Mouse (Mus musculus) cerebellum, adult 8-10 months (tissue): ENCODE measurements around the gene Camta1.
A peak's percentile ranks its signal among the peaks of the same experiment; 100 is the strongest.

Experiments
- DNase-seq: peaks from one replicate; pipeline ENCODE4 v3.0.0; 2022

Gene Camta1

GRCm38 (mm10) chr4:151506701-151507100, 355.0 kb downstream of the Camta1 start:
- DNase-seq, result no peak

GRCm38 (mm10) chr4:151498481-151499276, 363.0 kb downstream of the Camta1 start:
- DNase-seq, result no peak

- no peak for DNase-seq
These were observed 365.1 kb downstream of the Camta1 start for GRCm38 (mm10) chr4:151496581-151496980.

GRCm38 (mm10) chr4:151495276-151495882, 366.3 kb downstream of the Camta1 start:
- no peak for DNase-seq

GRCm38 (mm10) chr4:151492786-151493185, 368.9 kb downstream of the Camta1 start:
- DNase-seq, result peak; percentile 29

GRCm38 (mm10) chr4:151483977-151484313, 377.7 kb downstream of the Camta1 start:
- no peak for DNase-seq

- peak; percentile 82 for DNase-seq
These were observed 378.2 kb downstream of the Camta1 start for GRCm38 (mm10) chr4:151483299-151483976.

GRCm38 (mm10) chr4:151480928-151481327, 380.7 kb downstream of the Camta1 start:
- no peak for DNase-seq

- no peak for DNase-seq
These were observed 383.7 kb downstream of the Camta1 start for GRCm38 (mm10) chr4:151477950-151478349.

GRCm38 (mm10) chr4:151474895-151475470, 386.7 kb downstream of the Camta1 start:
- DNase-seq, result no peak

GRCm38 (mm10) chr4:151471886-151472285, 389.8 kb downstream of the Camta1 start:
- DNase-seq, result no peak

- DNase-seq, result no peak
These were observed 393.3 kb downstream of the Camta1 start for GRCm38 (mm10) chr4:151468381-151468780.

GRCm38 (mm10) chr4:151458686-151459085, 403.0 kb downstream of the Camta1 start:
- no peak for DNase-seq

- peak; percentile 63 for DNase-seq
These were observed 407.1 kb downstream of the Camta1 start for GRCm38 (mm10) chr4:151454611-151455010.

- no peak for DNase-seq
These were observed 407.6 kb downstream of the Camta1 start for GRCm38 (mm10) chr4:151454065-151454464.

GRCm38 (mm10) chr4:151451885-151452284, 409.8 kb downstream of the Camta1 start:
- DNase-seq, result no peak

GRCm38 (mm10) chr4:151449981-151450380, 411.7 kb downstream of the Camta1 start:
- no peak for DNase-seq

- no peak for DNase-seq
These were observed 413.3 kb downstream of the Camta1 start for GRCm38 (mm10) chr4:151448341-151448740.

- DNase-seq, result no peak
These were observed 417.0 kb downstream of the Camta1 start for GRCm38 (mm10) chr4:151444665-151445064.

GRCm38 (mm10) chr4:151438561-151438960, 423.1 kb downstream of the Camta1 start:
- DNase-seq, result no peak

- DNase-seq, result no peak
These were observed 423.8 kb downstream of the Camta1 start for GRCm38 (mm10) chr4:151437859-151438258.

- DNase-seq, result no peak
These were observed 436.5 kb downstream of the Camta1 start for GRCm38 (mm10) chr4:151425133-151425532.

GRCm38 (mm10) chr4:151422922-151423321, 438.8 kb downstream of the Camta1 start:
- peak; percentile 17 for DNase-seq

- peak; percentile 25 for DNase-seq
These were observed 439.3 kb downstream of the Camta1 start for GRCm38 (mm10) chr4:151422361-151422760.
